Mouse (Mus musculus) midbrain, embryonic 10.5 days (tissue): ENCODE results near the gene Iqcn. TPM values are rescaled to one million over a fixed set of nuclear protein-coding genes. Genes with fewer than 3 reads are reported as not detected.

Source experiments
- DNase-seq: peaks from one replicate; pipeline ENCODE4 v3.0.0-alpha.2; 2017; ENCODE audit warnings: low spot score
- H3K27ac ChIP-seq: fragments of 300-500 bp; sonication (generic); replicated peaks from 2 replicates; pipeline ENCODE4 v1.5.1; 2016; ENCODE audit warnings: mild to moderate bottlenecking
- H3K27me3 ChIP-seq: fragments of 300-500 bp; sonication (generic); 2 replicates; pipeline ENCODE4 v1.6.1; 2016; ENCODE audit warnings: low read depth, mild to moderate bottlenecking; ENCODE audit not compliant: poor library complexity, severe bottlenecking
- H3K36me3 ChIP-seq: fragments of 300-500 bp; sonication (generic); 2 replicates; pipeline ENCODE4 v1.6.1; 2016; ENCODE audit warnings: mild to moderate bottlenecking, moderate library complexity
- H3K4me1 ChIP-seq: fragments of 300-500 bp; sonication (generic); 2 replicates; pipeline ENCODE4 v1.6.1; 2016
- H3K4me3 ChIP-seq: fragments of 300-500 bp; sonication (generic); 2 replicates; pipeline ENCODE4 v1.5.1; 2016; ENCODE audit warnings: mild to moderate bottlenecking, moderate library complexity
- H3K9me3 ChIP-seq: fragments of 300-500 bp; sonication (generic); replicated peaks from 2 replicates; pipeline ENCODE4 v1.6.1; 2016; ENCODE audit warnings: mild to moderate bottlenecking
- WGBS: fragments of 180-500 bp; shearing (Covaris S2); methylation state at CpG from one replicate; pipeline ENCODE4 v1.1.7; 2016; 5-methylcytosine and 5-hydroxymethylcytosine counted together
- polyA plus RNA-seq: library from polyadenylated mRNA; unstranded; fragments of >200 nt; fragmentation: Nextera tagmentation; extraction: Ambion mirVana; gene quantifications from 2 replicates; pipeline ENCODE4 v1.2.1, GENCODE M21; 2016

Gene Iqcn
- polyA plus RNA-seq, 1 experiment from 2014 or later = not detected

GRCm38 (mm10) chr8:70757523-70758307 is 54.5 kb downstream of the Iqcn start:
- 71% methylated on average over 22 of the region's 22 CpGs for WGBS
- DNase-seq = no peak
- H3K4me3 ChIP-seq = 0 out of 2 replicates have a peak overlapping the region, but pooled peaks have one; percentile 1

GRCm38 (mm10) chr8:70758308-70758615 is 55.0 kb downstream of the Iqcn start:
- 0 out of 2 replicates have a peak overlapping the region, but pooled peaks have one; percentile 14 for H3K4me3 ChIP-seq
- 90% methylated on average over 7 of the region's 7 CpGs for WGBS
- no peak for DNase-seq
- peaks cover 24% of the 10 kb centered on the region for H3K27me3 ChIP-seq
- H3K36me3 ChIP-seq = peaks cover 24% of the 10 kb centered on the region
- no peak overlapping the region for H3K27ac ChIP-seq
- peaks cover 64% of the 10 kb centered on the region for H3K4me1 ChIP-seq
- no peaks in the 10 kb centered on the region for H3K9me3 ChIP-seq

More at GRCm38 (mm10) chr8:70757523-70758307, 54.5 kb downstream of the Iqcn start:
- Histone ChIP-seq H3K4me1 (peaks cover 70% of the 10 kb centered on the region), H3K36me3 (peaks cover 24% of the 10 kb centered on the region), H3K27me3 (peaks cover 28% of the 10 kb centered on the region), H3K9me3 (no peaks in the 10 kb centered on the region), H3K27ac (no peak overlapping the region)

- H3K4me3 ChIP-seq = peak overlapping the region; percentile 80; the same call in 1 of the 2 replicates
- peaks cover 24% of the 10 kb centered on the region for H3K27me3 ChIP-seq
- peaks cover 24% of the 10 kb centered on the region for H3K36me3 ChIP-seq
- no peaks in the 10 kb centered on the region for H3K9me3 ChIP-seq
- peaks cover 59% of the 10 kb centered on the region for H3K4me1 ChIP-seq
- 74% methylated on average over 19 of the region's 19 CpGs for WGBS
- H3K27ac ChIP-seq = no peak overlapping the region
- no peak for DNase-seq
Measured at GRCm38 (mm10) chr8:70758616-70759561, 55.6 kb downstream of the Iqcn start.

- Histone ChIP-seq H3K36me3 (peaks cover 24% of the 10 kb centered on the region), H3K9me3 (no peaks in the 10 kb centered on the region), H3K27me3 (peaks cover 30% of the 10 kb centered on the region), H3K4me3 (peak overlapping the region; percentile 80), H3K4me1 (peaks cover 46% of the 10 kb centered on the region), H3K27ac (peak overlapping the region; percentile 85)
- WGBS = 2% methylated on average over 22 of the region's 22 CpGs
- DNase-seq = no peak
Measured at GRCm38 (mm10) chr8:70760350-70760749, 57.1 kb downstream of the Iqcn start.

GRCm38 (mm10) chr8:70760775-70761406 is 57.6 kb downstream of the Iqcn start, which contains the start of gene Mpv17l2:
Gene Mpv17l2, minus strand, starts transcription at chr8:70760946.
- Histone ChIP-seq H3K4me1 (peaks cover 46% of the 10 kb centered on the region), H3K4me3 (peak within 1 kb of the TSS; percentile 80), H3K27me3 (peaks cover 30% of the 10 kb centered on the region), H3K36me3 (peaks cover 24% of the 10 kb centered on the region), H3K9me3 (no peaks in the 10 kb centered on the region), H3K27ac (peak within 1 kb of the TSS; percentile 85)
- under 1% methylated on average over 53 of the region's 55 CpGs for WGBS
- DNase-seq = peak; percentile 98

GRCm38 (mm10) chr8:70762118-70762517 is 58.9 kb downstream of the Iqcn start:
- no peak for DNase-seq
- WGBS = 89% methylated on average over 1 of the region's 1 CpGs
- H3K36me3 ChIP-seq = peaks cover 13% of the 10 kb centered on the region
- no peak overlapping the region for H3K4me3 ChIP-seq
- H3K27ac ChIP-seq = no peak overlapping the region
- H3K27me3 ChIP-seq = peaks cover 36% of the 10 kb centered on the region
- peaks cover 58% of the 10 kb centered on the region for H3K4me1 ChIP-seq
- H3K9me3 ChIP-seq = no peaks in the 10 kb centered on the region

- H3K36me3 ChIP-seq = peaks cover 10% of the 10 kb centered on the region
- H3K4me3 ChIP-seq = no peak overlapping the region
- 1% methylated on average over 3 of the region's 3 CpGs for WGBS
- no peak overlapping the region for H3K27ac ChIP-seq
- DNase-seq = peak; percentile 66
- peaks cover 48% of the 10 kb centered on the region for H3K27me3 ChIP-seq
- H3K9me3 ChIP-seq = no peaks in the 10 kb centered on the region
- H3K4me1 ChIP-seq = peaks cover 63% of the 10 kb centered on the region
Measured at GRCm38 (mm10) chr8:70763354-70763753, 60.1 kb downstream of the Iqcn start.

GRCm38 (mm10) chr8:70764026-70764425 is 60.8 kb downstream of the Iqcn start:
- peaks cover 57% of the 10 kb centered on the region for H3K4me1 ChIP-seq
- peaks cover 47% of the 10 kb centered on the region for H3K27me3 ChIP-seq
- 84% methylated on average over 8 of the region's 8 CpGs for WGBS
- H3K9me3 ChIP-seq = no peaks in the 10 kb centered on the region
- H3K27ac ChIP-seq = no peak overlapping the region
- peaks cover 16% of the 10 kb centered on the region for H3K36me3 ChIP-seq
- no peak for DNase-seq
- no peak overlapping the region for H3K4me3 ChIP-seq

GRCm38 (mm10) chr8:70764676-70765075 is 61.4 kb downstream of the Iqcn start:
- no peak for DNase-seq

GRCm38 (mm10) chr8:70765329-70765728 is 62.1 kb downstream of the Iqcn start:
- peaks cover 27% of the 10 kb centered on the region for H3K36me3 ChIP-seq
- H3K4me1 ChIP-seq = peaks cover 49% of the 10 kb centered on the region
- H3K27me3 ChIP-seq = peaks cover 42% of the 10 kb centered on the region
- H3K27ac ChIP-seq = no peak overlapping the region
- 78% methylated on average over 9 of the region's 9 CpGs for WGBS
- no peaks in the 10 kb centered on the region for H3K9me3 ChIP-seq
- H3K4me3 ChIP-seq = peak overlapping the region; percentile 55
- no peak for DNase-seq

More at GRCm38 (mm10) chr8:70764676-70765075, 61.4 kb downstream of the Iqcn start:
- Histone ChIP-seq H3K27ac (no peak overlapping the region), H3K36me3 (peaks cover 21% of the 10 kb centered on the region), H3K9me3 (no peaks in the 10 kb centered on the region), H3K4me1 (peaks cover 53% of the 10 kb centered on the region), H3K4me3 (no peak overlapping the region), H3K27me3 (peaks cover 40% of the 10 kb centered on the region)
- 94% methylated on average over 13 of the region's 13 CpGs for WGBS

GRCm38 (mm10) chr8:70765838-70766570 is 62.7 kb downstream of the Iqcn start:
- peak overlapping the region; percentile 55 for H3K4me3 ChIP-seq
- peak overlapping the region; percentile 58 for H3K27ac ChIP-seq
- peak; percentile 47 for DNase-seq
- H3K27me3 ChIP-seq = peaks cover 49% of the 10 kb centered on the region
- no peaks in the 10 kb centered on the region for H3K9me3 ChIP-seq
- WGBS = 2% methylated on average over 34 of the region's 34 CpGs
- H3K36me3 ChIP-seq = peaks cover 34% of the 10 kb centered on the region
- H3K4me1 ChIP-seq = peaks cover 42% of the 10 kb centered on the region
